Mouse (Mus musculus): ENCODE measurements around the gene Ltbp4.
A peak's percentile ranks its signal among the peaks of the same experiment; 100 is the strongest.

Gene Ltbp4

GRCm38 (mm10) chr7:27328161-27328560 lies 9.3 kb downstream of the Ltbp4 start:
- no peak for DNase-seq (ENCODE audit: low read depth, low spot score)

DNA sequence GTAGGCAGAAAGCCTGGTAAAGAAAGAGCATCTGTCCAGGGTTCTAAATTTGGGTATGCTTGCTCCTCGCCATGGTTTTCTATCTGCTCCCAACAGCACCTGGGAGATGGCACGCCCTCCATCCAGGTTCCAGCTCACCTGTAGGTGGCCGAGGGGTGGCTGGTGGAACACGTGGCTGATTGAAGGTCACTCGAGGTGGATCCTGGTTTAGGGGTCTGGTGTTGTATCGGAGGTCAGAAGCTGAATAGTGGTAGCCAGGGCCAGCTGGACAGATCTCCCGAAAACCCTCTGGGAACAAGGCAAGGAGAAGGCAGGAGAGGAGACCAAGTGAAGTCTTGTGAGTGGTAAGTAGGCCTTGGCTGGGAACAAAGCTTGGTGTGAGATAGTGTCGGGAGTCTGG lies 10.0 kb downstream of the Ltbp4 start:
- no peak for DNase-seq (ENCODE audit: low read depth, low spot score)

DNA sequence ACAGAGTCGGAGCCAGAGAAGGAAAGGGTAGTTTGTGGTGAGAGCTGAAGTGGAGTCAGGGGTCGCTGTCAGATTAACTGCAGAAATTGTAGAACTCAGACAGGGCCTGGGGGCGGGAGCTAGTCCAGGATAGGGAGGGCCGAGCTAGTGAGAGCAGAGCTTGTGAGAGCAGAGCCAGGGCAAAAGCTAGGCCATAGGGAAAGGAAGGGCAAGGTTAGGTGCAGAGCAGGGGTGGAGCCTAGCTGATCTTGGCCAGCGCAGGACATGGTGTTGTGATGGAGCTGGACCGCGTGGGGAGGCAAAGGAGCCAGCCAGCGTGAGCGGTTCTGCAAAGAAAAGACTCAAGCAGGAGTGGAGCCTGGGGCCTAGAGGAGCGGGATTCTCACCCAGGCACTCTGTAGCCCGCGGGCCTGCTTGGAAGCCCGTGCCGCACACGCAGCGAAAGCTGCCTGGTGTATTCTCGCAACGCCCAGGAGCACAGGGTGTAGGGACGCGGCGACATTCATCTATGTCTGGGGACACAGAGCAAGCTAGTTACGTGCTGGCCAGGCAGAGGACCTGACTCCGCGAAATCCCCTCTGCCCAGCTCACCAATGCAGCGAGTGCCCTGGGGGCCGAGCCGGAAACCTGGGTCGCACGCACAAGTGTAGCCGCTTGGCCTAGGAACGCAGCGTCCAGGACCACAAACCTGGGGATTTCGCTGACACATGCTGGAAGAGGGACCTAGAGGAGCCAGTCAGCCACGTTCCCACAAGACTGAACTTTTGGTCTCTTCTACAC lies 11.2 kb downstream of the Ltbp4 start:
- DNase-seq (ENCODE audit: low read depth, low spot score), result no peak

DNA sequence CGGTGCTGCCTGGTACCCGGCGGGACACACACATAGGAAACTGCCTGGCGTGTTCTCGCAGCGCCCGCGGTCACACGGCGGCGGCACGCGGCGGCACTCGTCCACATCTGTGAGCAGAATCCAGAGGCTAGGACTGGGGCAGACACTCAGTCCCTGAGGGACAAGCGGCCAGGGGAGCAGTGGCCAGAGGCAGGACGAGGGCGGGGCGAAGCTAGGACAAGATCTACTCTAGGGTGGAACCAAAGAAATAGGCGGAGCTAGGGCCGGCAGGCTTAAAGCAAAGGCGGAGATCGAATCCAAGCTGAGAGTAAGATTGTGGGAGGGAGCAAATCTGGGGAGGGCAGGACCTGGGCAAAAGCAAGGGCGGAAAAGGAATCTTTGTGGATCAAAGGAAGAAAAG lies 11.8 kb downstream of the Ltbp4 start:
- DNase-seq (ENCODE audit: low read depth, low spot score), result no peak

- no peak for DNase-seq (ENCODE audit: low read depth, low spot score)
These were observed 12.6 kb downstream of the Ltbp4 start for GRCm38 (mm10) chr7:27324928-27325327.

DNA sequence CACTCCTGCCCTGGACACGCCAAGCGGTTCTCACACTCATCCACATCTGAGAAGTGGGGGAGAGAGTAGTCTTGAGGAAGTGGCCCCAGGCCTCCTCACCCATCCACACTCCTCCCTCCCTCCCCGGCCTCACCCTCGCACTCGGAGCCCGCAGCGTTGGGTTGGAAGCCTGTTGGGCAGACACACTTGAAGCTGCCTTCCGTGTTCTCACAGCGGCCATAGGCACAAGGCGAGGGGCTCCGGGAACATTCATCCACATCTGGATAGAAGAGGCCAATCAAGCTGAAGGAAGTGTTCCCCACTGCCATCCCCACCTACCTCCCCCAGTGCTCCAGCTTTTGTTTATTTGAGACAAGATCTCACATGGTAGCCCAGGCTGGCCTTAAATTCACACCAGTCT lies 13.3 kb downstream of the Ltbp4 start:
- no peak for DNase-seq (ENCODE audit: low read depth, low spot score)

DNA sequence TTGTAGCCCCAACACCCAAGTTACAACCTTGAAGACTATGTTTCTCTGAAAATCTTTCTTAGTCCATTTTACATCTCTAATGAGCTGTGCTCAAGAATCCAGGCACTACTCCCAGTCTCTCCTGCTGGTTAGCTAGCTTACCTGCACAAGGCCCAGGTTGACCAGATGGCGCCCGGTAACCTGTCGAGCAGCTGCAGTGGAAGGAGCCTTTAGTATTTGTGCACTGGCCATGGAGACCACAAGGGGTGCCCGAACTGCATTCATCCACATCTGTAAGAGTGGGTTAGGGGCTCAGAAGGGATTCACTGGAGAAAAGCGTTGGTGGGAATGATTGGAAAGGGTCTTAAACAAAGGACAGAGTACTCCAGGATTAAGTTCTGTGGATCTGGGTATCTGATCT lies 14.5 kb downstream of the Ltbp4 start:
- DNase-seq (ENCODE audit: low read depth, low spot score), result no peak

DNA sequence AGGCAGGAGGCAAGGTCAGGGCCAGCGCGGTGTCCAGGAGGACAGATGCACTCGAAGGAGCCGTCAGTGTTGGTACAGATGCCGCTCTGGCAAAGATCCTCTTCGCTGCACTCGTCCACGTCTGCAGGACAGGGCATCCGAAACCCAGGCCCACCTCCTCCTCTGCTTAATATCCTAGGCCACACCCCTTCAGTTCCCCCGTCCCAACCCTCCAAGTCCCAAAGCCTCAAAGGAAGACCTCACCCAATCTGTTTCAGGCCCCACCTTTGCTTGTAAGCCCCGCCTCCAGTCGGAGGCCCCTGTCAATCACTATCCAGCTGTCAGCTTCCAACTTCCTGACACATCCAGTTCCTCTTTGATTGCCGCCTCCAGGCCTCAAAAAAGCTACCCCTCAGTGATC lies 15.2 kb downstream of the Ltbp4 start:
- DNase-seq (ENCODE audit: low read depth, low spot score), result no peak

GRCm38 (mm10) chr7:27319411-27319810 lies 18.1 kb downstream of the Ltbp4 start:
- DNase-seq (ENCODE audit: low read depth, low spot score), result no peak

GRCm38 (mm10) chr7:27315958-27316357 lies 21.5 kb downstream of the Ltbp4 start:
- no peak for DNase-seq (ENCODE audit: low read depth, low spot score)

- no peak for DNase-seq (ENCODE audit: low read depth, low spot score)
These were observed 23.1 kb downstream of the Ltbp4 start for GRCm38 (mm10) chr7:27314393-27314792.

DNA sequence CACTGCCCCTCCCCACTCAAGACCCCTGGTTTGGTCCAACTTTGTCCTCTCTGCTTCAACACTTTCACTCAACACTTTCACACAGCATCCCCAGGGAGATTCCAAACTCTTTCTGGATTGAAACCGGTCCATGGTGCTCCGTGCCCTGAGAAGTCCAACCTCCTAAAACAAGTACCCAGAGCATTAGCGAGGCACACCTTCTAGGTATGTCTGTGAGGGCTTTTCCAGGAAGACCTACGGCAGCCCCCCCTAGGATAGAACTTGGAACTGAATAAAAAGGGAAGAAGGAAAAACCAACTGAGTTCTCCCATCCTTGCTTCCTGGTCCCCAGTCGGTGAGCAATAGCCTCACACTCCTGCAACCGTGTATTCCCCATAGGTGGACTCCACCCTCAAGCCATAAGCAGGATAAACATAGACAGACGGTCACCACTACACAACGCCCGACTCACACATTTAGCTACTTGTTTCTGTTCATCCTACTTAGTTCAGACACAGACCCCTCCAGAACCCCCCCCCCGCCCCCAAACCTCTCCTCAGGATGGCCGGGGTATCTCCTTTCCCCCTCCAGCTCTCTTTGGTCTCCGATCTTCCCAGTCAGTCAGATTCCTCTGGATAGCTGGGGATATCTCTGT lies 25.7 kb downstream of the Ltbp4 start:
- DNase-seq (ENCODE audit: low read depth, low spot score), result no peak

DNA sequence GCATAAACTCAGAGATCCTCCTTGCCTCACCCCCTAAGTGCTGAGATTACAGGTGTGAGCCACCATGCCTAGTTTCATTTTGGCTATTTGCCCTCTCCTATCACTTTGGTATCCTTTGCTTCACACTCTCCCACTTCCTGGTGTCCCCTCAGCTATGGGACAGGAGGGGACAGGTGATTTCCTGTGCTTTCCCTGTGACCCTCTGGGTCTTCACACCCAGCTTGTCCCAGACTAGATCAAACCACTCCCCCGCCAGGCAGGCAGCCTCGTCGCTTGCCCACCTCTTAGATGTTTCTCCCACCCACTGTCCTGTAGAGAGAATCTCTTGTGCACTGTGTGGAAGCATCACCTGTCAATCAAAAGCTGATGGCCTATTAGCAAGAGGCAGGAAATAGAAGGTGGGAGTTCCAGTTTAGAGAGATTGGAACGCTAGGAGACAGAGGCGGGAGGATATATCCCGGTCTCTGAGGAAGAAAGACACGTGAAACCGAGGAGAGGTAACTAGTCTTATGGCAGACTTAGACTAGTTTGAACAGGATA lies 26.4 kb downstream of the Ltbp4 start:
- no peak for DNase-seq (ENCODE audit: low read depth, low spot score)

GRCm38 (mm10) chr7:27310306-27310705 lies 27.2 kb downstream of the Ltbp4 start:
- DNase-seq (ENCODE audit: low read depth, low spot score), result no peak

DNA sequence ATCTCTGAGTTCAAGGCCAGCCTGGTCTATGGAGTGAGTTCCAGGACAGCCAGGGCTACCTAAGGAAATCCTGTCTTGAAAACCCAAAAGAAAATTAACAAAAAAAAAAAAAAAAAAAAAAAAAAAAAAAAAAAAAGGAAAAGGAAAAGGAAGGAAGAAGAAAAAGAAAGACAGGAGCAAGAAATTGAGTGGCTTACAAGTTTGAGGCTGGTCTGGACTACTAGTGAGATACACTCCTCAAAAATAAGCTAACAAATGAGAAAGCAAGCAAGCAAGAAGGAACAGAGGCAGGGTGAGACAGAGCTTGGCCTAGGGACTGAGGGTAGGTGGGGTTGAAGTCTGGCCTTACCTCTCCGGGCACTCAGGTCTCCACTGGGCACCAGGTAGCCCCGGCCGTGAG lies 27.7 kb downstream of the Ltbp4 start:
- DNase-seq (ENCODE audit: low read depth, low spot score), result no peak

- no peak for DNase-seq (ENCODE audit: low read depth, low spot score)
These were observed 28.5 kb downstream of the Ltbp4 start for GRCm38 (mm10) chr7:27308821-27309549.

DNA sequence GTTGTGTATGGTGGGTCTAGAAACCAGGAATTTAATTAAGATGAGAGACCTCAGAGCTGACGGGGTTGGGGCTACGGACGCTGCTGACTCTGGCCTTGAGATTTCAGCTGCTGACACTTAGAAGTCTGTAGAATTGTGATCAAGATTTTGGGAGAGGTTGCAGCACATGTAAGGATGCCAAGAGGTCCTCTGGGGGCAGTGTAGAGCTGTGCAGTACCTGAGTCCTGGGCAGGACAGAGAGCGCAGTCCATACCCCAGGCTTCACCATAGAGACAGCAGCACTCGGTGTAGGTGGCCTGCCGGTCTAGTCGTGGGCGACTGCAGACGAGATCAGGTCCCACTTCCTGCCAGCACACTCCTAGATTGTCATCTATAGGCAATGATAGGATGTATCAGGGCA lies 29.9 kb downstream of the Ltbp4 start:
- peak; percentile 43 for DNase-seq (ENCODE audit: low read depth, low spot score)

DNA sequence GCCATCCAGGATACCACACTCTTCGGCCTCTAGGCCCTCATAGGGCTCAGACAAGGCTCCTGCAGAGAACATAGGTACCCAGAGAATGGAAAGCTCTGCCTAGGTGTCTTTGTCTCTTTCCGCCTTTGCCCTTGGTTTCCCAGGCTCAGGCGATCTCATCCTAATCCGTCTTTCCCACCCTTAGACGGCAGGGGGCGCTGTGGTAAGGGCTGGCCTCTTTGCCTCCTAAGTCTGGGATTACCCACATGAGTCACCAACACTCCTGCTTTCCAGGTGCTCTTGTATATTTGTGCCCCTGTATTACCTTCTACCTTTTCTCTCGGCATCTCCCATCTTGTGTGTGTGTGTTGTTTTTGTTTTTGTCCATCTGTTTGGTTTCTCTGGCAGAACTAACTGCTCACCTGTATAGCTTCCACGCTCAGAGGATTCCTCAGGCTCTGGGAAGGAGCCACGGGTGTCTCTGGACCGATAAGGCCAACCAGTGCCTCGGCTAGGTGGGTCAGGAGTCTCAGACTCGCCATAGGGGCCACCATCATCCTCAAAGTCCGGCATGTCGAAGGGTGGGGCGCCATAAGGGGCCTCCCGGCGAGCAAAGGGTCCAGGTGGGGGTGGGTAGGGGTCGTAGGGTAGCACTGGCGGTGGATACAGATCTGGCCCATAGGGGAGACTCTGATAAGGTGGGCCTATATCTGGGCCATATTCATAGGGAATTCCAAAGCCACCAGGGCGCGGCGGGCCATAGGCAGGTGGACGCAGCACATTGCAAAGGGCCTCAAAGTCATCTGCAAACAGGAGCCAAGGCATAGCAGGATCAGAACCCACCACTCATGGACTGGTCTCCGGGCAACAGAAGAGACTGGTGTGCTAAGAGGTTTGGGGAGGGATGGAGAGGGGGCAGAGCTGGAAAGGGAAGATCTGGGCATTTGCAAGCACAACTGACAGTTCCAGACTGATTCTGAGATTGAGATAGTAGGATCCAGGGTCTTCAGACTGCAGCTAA lies 31.0 kb downstream of the Ltbp4 start:
- peak; percentile 46 for DNase-seq (ENCODE audit: low read depth, low spot score)

GRCm38 (mm10) chr7:27305091-27305730 lies 32.3 kb downstream of the Ltbp4 start:
- no peak for DNase-seq (ENCODE audit: low read depth, low spot score)

DNA sequence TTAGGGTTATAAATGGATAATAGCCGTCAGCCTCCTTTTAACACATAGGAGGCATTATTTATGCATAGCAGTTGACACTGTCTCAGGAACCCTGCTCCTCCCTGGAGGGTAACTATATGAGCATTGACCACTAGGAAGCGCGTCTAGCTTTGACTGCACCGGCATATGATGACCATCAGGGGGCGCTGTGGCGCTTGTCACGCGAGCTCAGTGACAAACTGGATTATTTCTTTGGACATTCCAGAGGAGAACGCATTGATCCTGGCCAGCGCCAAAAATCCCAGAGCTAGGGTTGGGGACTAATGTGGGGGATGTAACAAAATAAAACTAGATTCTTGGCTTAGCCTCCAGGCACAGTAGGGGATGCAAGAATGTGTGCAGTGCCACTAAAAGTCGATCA lies 35.3 kb downstream of the Ltbp4 start:
- peak; percentile 83 for DNase-seq (ENCODE audit: low read depth, low spot score)

DNA sequence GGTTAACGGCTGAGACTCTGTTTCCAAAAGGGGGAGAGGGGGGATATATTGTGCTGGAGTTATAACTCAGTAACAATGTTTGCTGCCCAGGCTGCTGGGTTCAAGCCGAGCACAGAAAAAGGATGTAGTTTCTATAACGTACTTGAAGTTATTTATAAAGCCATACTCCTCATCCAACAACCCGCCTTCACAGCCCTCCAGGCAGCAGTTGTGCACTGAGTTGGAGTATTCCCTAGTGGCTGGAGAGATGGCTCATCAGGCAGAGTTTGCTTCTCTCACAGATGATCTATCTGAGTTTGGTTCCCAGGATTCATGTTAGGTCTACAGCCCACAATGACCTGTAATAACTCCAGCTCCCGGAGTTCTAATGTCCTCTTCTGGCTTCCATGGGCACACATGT lies 36.7 kb downstream of the Ltbp4 start:
- no peak for DNase-seq (ENCODE audit: low read depth, low spot score)
